Mouse (Mus musculus): Measurements from ENCODE around the gene Slc15a3. TPM values are rescaled to one million over a fixed set of nuclear protein-coding genes. Genes with fewer than 3 reads are reported as not detected.
A peak's percentile ranks its signal among the peaks of the same experiment; 100 is the strongest.

Gene Slc15a3
- total and polyA plus RNA-seq, 3 experiments, result not detected

GRCm38 (mm10) chr19:10878201-10878837, 38.8 kb downstream of the Slc15a3 start:
- TF ChIP-seq MXI1 (IDR thresholded peaks at IDR 0.05; ENCODE audit: low read depth, low read length), result no peak
- no peaks in the 10 kb centered on the region for H3K9me3 ChIP-seq (replicated peaks; ENCODE audit: insufficient read depth, low read length)
- peaks cover 0 to 9% of the 10 kb centered on the region in 2 experiments; a peak in 3 of 4 replicates for H3K36me3 ChIP-seq (ENCODE audit: control insufficient read depth in 1 of 2, insufficient read depth in 2 of 2, low read length in 2 of 2)
- no peak overlapping the region for H3K4me3 ChIP-seq (ENCODE audit: control insufficient read depth in 1 of 2, insufficient read depth in 1 of 2, low read depth in 2 of 2, low read length in 2 of 2)
- no peak overlapping the region for H3K9ac ChIP-seq (ENCODE audit: control insufficient read depth, low read depth, low read length, poor library complexity, severe bottlenecking)
- H3K27ac ChIP-seq (ENCODE audit: control insufficient read depth, low read depth, low read length), result no peak overlapping the region
- DNase-seq (ENCODE audit: low read depth, low spot score), result no peak
- H3K79me2 ChIP-seq (ENCODE audit: control insufficient read depth, insufficient read depth, low read length, poor library complexity), result peaks cover 5% of the 10 kb centered on the region
- no peaks in the 10 kb centered on the region for H3K27me3 ChIP-seq (ENCODE audit: control insufficient read depth in 1 of 2, insufficient read depth in 2 of 2, low read length in 2 of 2)
- peaks cover 0 to 13% of the 10 kb centered on the region in 2 experiments; a peak in 2 of 4 replicates for H3K4me1 ChIP-seq (ENCODE audit: control insufficient read depth in 1 of 2, insufficient read depth in 2 of 2, low read length in 2 of 2)

GRCm38 (mm10) chr19:10880085-10880974, 40.8 kb downstream of the Slc15a3 start:
- Histone ChIP-seq H3K9ac (ENCODE audit: control insufficient read depth, low read depth, low read length, poor library complexity, severe bottlenecking) (no peak overlapping the region), H3K4me1 (ENCODE audit: control insufficient read depth in 1 of 2, insufficient read depth in 2 of 2, low read length in 2 of 2) (peaks cover 0 to 13% of the 10 kb centered on the region in 2 experiments; a peak in 2 of 4 replicates), H3K9me3 (replicated peaks; ENCODE audit: insufficient read depth, low read length) (no peaks in the 10 kb centered on the region), H3K36me3 (ENCODE audit: control insufficient read depth in 1 of 2, insufficient read depth in 2 of 2, low read length in 2 of 2) (peaks cover 0 to 9% of the 10 kb centered on the region in 2 experiments; a peak in 2 of 4 replicates), H3K79me2 (ENCODE audit: control insufficient read depth, insufficient read depth, low read length, poor library complexity) (peaks cover 5% of the 10 kb centered on the region), H3K27me3 (ENCODE audit: control insufficient read depth in 1 of 2, insufficient read depth in 2 of 2, low read length in 2 of 2) (no peaks in the 10 kb centered on the region), H3K27ac (ENCODE audit: control insufficient read depth, low read depth, low read length) (no peak overlapping the region), H3K4me3 (ENCODE audit: control insufficient read depth in 1 of 2, insufficient read depth in 1 of 2, low read depth in 2 of 2, low read length in 2 of 2) (no peak overlapping the region)
- DNase-seq (ENCODE audit: low read depth, low spot score), result peak; percentile 35
- peak in 2 of 3 experiments; percentile 14 to 30; a peak in 2 of 6 replicates for TF ChIP-seq CTCF (IDR thresholded peaks at IDR 0.05 in 2 of 3, conservative IDR thresholded peaks at IDR 0.05 in 1 of 3; ENCODE audit: control insufficient read depth in 1 of 3, insufficient read depth in 1 of 3, low read depth in 2 of 3, low read length in 3 of 3, poor library complexity in 1 of 3, severe bottlenecking in 1 of 3)
- TF ChIP-seq TBP (IDR thresholded peaks at IDR 0.05; ENCODE audit: low read depth, low read length), result no peak
- no peak for TF ChIP-seq POLR2AphosphoS2 (IDR thresholded peaks at IDR 0.05; ENCODE audit: low read length)

GRCm38 (mm10) chr19:10880975-10881425, 41.5 kb downstream of the Slc15a3 start:
- H3K4me3 ChIP-seq (ENCODE audit: control insufficient read depth in 1 of 2, insufficient read depth in 1 of 2, low read depth in 2 of 2, low read length in 2 of 2), result peak overlapping the region; percentile 58 to 64
- no peaks in the 10 kb centered on the region for H3K27me3 ChIP-seq (ENCODE audit: control insufficient read depth in 1 of 2, insufficient read depth in 2 of 2, low read length in 2 of 2)
- no peak overlapping the region for H3K27ac ChIP-seq (ENCODE audit: control insufficient read depth, low read depth, low read length)
- peaks cover 5% of the 10 kb centered on the region for H3K79me2 ChIP-seq (ENCODE audit: control insufficient read depth, insufficient read depth, low read length, poor library complexity)
- no peaks in the 10 kb centered on the region for H3K9me3 ChIP-seq (replicated peaks; ENCODE audit: insufficient read depth, low read length)
- H3K9ac ChIP-seq (ENCODE audit: control insufficient read depth, low read depth, low read length, poor library complexity, severe bottlenecking), result peak overlapping the region; percentile 72
- peaks cover 0 to 9% of the 10 kb centered on the region in 2 experiments; a peak in 2 of 4 replicates for H3K36me3 ChIP-seq (ENCODE audit: control insufficient read depth in 1 of 2, insufficient read depth in 2 of 2, low read length in 2 of 2)
- TF ChIP-seq POLR2AphosphoS2 (IDR thresholded peaks at IDR 0.05; ENCODE audit: low read length) (no peak), EP300 (IDR thresholded peaks at IDR 0.05; ENCODE audit: low read depth in 1 of 2, low read length in 2 of 2) (no peak), JUND (IDR thresholded peaks at IDR 0.05; ENCODE audit: low read depth, low read length) (no peak), USF2 (IDR thresholded peaks at IDR 0.05; ENCODE audit: borderline replicate concordance in 1 of 2, insufficient read depth in 1 of 2, low read depth in 1 of 2, low read length in 2 of 2) (no peak), BHLHE40 (IDR thresholded peaks at IDR 0.05; ENCODE audit: borderline replicate concordance, low read depth, low read length) (no peak), ZMIZ1 (IDR thresholded peaks at IDR 0.05; ENCODE audit: low read depth, low read length) (0 out of 2 replicates have a peak, but pooled peaks have one; percentile 2)
- H3K4me1 ChIP-seq (ENCODE audit: control insufficient read depth in 1 of 2, insufficient read depth in 2 of 2, low read length in 2 of 2), result peaks cover 0 to 13% of the 10 kb centered on the region in 2 experiments; a peak in 2 of 4 replicates
- DNase-seq (ENCODE audit: low read depth, low spot score), result no peak
